Mouse (Mus musculus) c-Kit-positive CD71-positive TER-119-positive erythroid progenitor cells, embryonic 14.5 days (primary cell): ENCODE measurements around the gene Fbrs.
"Not testable (repeated sequence)": the region's sequence is repeated elsewhere in the genome, so short reads cannot be mapped to it uniquely, and the experiment has no call there.

ENCODE experiments used
- DNase-seq: peaks from one replicate; pipeline ENCODE4 v3.0.0-alpha.2; 2013; ENCODE audit warnings: low spot score

Fbrs gene

GRCm38 (mm10) chr7:127478635-127479317 is at the start of gene Fbrs:
Fbrs (plus strand) TSS chr7:127479199.
- DNase-seq, result no peak

GRCm38 (mm10) chr7:127435206-127435605 is 43.8 kb upstream of the Fbrs start:
- DNase-seq, result no peak

- peak; percentile 24 for DNase-seq
Observed at GRCm38 (mm10) chr7:127437724-127438123, 41.3 kb upstream of the Fbrs start.

- no peak for DNase-seq
Observed at GRCm38 (mm10) chr7:127443976-127444375, 35.0 kb upstream of the Fbrs start.

DNA sequence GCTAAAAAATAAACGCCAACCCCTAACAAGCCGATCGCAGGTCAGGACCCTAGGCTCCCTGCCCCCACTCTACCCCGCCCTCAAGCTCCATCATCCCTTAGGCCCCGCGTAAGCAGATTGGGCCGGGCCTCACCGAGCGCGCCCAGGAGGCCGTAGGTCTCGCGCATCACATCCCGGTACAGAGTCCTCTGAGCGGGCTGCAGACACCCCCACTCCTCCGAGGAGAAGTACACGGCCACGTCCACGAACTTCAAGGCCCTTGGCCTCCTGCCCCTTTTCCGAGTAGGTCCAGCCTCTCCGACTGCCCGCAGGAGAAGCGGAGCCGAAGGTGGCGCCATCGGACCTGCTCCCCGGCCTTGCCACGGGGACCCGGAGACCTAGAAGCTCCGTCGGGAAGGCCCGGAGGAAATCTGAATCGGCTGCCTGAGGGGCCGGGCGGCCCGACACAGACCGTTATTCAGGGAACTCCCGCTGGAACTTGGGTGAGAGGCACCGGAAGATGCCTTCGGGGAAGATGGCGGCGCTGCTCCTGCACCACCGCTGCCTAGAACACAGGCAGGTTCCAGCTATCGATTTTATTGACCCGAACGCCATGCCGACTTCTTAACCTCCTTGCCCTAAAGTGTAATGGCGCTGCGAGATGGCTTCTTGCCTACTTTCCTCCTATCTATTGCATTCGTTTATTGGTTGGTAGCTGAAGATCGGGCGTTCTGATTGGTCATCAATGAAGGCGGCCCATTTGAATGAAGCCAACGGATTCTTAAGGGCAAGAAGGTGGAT is 30.3 kb upstream of the Fbrs start, which contains the start of gene Zfp689:
Zfp689 (minus strand) TSS at position 638 of the 780 bp plus-strand sequence.
- DNase-seq, result peak; percentile 99

- no peak for DNase-seq
Observed at GRCm38 (mm10) chr7:127449966-127450365, 29.0 kb upstream of the Fbrs start.

DNA sequence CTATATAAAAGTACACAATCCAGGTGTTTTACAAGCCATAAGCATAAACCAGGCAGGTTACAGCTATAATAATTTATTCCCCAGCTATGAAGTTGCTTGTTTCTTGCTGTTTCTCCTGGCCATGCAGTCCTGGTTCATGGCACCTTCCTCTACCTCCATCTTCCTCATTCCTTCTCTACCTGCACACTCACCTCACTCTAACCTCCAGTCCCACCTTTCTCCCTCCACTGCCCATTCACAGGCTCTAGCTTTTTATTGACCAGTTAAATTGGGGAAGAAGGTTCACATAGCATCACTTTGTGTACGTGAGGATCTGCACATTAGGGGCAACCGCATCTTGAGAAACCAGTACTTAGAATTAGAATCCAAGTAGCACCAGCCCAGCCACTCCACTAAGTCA is 25.9 kb upstream of the Fbrs start:
- no peak for DNase-seq

- DNase-seq, result no peak
Observed at GRCm38 (mm10) chr7:127454905-127455304, 24.1 kb upstream of the Fbrs start.

DNA sequence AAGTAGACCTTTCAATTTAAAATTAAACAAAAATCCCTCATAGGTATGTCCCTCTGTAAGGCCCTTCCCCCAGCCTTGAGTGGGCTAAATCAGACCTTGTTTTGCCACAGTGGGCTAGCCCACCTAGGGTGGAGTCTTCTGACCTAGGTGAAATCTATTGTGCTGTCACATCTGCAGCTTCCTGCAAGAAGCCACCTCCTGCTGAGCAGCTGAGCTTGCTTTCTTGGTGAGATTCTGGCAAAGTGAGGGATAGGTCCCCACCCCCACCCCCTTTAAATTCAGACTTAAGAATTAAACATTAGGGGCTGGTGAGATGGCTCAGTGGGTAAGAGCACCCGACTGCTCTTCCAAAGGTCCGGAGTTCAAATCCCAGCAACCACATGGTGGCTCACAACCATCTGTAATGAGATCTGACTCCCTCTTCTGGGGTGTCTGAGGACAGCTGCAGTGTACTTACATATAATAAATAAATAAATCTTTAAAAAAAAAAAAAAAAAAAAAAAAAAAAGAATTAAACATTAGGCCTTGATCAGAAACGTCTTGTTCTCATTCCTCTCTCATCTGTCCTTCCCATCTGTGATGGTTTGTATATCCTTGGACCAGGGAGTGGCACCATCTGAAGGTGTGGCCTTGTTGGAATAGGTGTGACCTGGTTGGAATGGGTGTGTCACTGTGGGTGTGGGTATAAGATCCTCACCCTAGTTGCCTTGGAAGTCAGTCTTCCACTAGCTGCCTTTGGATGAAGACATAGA is 20.5 kb upstream of the Fbrs start:
- not testable (repeated sequence) for DNase-seq

- not testable (repeated sequence) for DNase-seq
Observed at GRCm38 (mm10) chr7:127459311-127459710, 19.7 kb upstream of the Fbrs start, which contains the start of gene Prr14. Prr14 (plus strand) TSS chr7:127459611.

GRCm38 (mm10) chr7:127465191-127465590 is 13.8 kb upstream of the Fbrs start:
- DNase-seq, result no peak

DNA sequence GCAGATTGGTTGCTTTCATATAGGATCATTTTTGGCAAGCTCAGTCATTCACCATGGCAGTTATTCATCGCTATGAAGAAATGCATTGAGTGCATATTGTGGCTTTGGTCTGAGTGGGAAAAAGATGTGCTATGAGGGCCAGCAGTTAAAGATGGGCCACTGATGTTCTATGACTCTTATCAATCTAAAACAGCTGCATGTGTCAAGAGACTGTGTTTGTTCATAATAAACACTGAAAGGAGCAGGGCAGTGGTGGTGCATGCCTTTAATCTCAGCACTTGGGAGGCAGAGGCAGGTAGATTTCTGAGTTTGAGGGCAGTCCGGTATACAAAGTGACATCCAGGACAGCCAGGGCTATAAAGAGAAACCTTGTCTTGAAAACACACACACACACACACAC is 13.3 kb upstream of the Fbrs start:
- DNase-seq, result not testable (repeated sequence)

DNA sequence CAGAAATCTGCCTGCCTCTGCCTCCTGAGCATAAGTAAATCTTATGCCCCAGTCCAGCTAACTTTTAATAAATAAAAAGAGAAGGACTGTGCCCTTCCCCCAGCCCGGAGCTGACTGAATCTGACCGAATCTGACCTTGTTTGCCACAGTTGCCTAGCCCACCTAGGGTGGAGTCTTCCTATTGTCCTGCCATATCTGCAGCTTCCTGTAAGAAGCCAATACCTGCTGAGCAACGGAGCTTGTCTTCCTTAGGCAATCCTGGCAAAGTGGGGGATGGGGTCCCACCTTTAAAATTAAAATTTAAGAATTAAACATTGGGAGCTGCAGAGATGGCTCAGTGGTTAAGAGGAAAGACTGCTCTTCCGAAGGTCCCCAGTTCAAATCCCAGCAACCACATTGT is 12.4 kb upstream of the Fbrs start:
- no peak for DNase-seq

GRCm38 (mm10) chr7:127470011-127470715 is 8.8 kb upstream of the Fbrs start:
- DNase-seq, result no peak

DNA sequence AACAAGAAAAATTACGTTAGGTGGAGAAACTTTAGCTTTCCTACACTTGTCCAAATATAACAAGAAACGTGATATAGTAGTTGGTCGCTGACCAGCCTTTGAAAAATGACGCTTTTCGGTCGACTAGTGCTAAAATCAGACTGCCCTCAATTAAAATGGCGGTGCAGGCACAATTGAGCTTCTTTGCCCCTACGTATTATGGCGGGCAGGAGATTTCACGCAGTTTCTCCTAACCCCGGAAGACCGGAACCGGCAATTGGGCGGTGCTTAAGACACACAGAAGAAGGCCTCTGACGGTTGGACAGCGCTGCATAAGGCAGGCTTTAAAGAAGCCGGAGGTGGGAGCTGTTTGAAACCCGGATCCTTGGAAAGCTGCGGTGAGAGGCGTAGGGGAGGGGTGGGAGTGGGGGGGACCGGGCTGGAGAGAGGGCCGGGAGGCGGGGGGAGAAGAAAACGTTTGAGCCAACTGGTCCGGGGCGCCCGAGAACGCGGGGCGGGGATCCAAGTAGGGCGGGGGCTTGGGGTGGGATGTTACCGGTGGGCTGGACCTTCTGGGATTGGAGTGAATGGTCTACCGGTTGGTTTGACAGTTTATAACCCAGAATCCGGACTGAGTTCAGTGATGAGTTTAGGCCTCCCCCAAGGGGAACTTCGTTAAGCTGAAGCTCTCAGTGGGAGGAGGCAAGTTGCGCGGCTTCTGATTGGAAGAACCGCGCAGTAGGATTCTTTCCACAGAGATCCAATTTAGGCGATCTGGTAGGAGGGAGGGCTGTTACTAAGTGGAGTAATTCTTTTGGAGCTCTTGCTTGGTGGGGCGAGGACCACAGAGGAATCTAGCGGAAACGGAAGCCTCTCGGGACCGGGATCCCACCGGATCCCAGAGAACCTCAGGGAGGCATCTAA is 8.0 kb upstream of the Fbrs start:
- peak; percentile 93 for DNase-seq

GRCm38 (mm10) chr7:127471646-127472010 is 7.4 kb upstream of the Fbrs start:
- DNase-seq, result no peak

- no peak for DNase-seq
Observed at GRCm38 (mm10) chr7:127472060-127472459, 6.9 kb upstream of the Fbrs start.

DNA sequence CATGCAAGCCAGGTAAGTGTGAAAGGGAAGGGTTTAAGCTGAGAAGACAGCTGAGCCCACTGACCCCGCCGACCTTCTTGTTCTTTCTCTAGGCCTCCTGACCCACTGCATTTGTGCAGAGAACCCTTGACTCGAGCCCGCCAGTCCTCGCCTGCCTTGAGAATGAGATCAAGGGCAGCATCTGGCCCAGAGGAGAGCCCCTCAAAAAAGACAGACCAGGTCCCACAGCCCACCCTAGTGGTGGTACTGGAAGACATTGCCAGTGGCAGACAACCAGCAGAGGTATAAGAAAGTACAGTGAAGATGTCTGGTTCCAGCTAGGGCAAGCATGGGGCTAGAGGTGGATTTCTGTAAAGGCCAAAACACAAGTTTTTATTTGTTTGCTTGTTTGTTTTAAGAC is 5.3 kb upstream of the Fbrs start:
- no peak for DNase-seq

DNA sequence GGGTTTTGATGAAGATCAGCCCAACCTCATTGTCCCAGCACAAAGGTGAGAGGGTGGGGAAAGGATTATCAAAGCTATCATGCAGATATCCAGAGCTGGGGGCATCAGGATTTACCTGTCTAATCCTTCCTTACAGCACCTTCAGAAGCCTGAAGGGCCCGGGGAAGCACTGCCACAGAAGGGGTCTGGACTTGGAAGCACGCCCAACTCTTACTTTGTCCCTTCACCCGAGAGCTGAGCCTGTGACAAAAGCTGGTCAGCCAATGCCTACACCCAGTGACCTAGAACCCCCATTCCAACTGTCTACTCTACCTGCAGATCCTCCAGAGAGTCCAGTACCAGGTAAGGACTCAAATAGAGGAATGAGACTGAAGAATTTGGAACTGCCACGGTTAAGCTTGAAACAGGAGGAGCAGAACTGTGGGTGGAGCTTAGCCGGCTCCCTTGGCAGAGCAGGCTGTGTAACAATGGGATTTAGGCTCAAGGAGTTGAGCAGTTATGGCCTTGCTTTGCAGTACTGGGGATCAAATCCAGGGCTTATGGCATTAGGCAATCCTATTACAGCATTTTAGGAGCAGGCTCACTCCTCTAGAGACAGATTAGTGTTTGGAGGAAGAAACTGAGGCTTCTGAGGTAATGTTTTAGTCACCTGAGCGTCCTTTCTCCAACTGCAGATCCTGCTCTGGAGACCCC is 4.5 kb upstream of the Fbrs start:
- DNase-seq, result no peak

GRCm38 (mm10) chr7:127475186-127475740 is 3.7 kb upstream of the Fbrs start:
- no peak for DNase-seq
